In genomic region chr15:93121156-93121555, GRCm38 (mm10) we compare ENCODE assay signal across 23 mouse cellular contexts.
"Had no signal": no experiment of that assay in that cellular context is flagged by ENCODE, and none has a peak within 500 bp of the region (broad histone marks: within the 10 kb centered on the region; RNA-seq: fewer than 3 reads in every experiment).

No protein-coding gene starts in this region.

- H3K4me2 ChIP-seq: intestine, embryonic 15.5 days; limb, embryonic 12.5 days; limb, embryonic 15.5 days; liver, embryonic 11.5 days; lung, embryonic 15.5 days; midbrain, embryonic 13.5 days; neural tube, embryonic 13.5 days; stomach, embryonic 15.5 days had no signal

- H3K27me3 ChIP-seq: intestine, embryonic 15.5 days; limb, embryonic 12.5 days; limb, embryonic 15.5 days; lung, embryonic 15.5 days; megakaryocyte, embryonic 14.5 days; neural tube, embryonic 13.5 days; stomach, embryonic 15.5 days had no signal

- H3K27ac ChIP-seq: intestine, embryonic 15.5 days; limb, embryonic 12.5 days; limb, embryonic 15.5 days; liver, embryonic 14.5 days; lung, embryonic 15.5 days; midbrain, embryonic 10.5 days; midbrain, embryonic 13.5 days; neural tube, embryonic 13.5 days; stomach, embryonic 15.5 days had no signal

- H3K9ac ChIP-seq: intestine, embryonic 15.5 days; limb, embryonic 12.5 days; limb, embryonic 15.5 days; liver, embryonic 14.5 days; liver, postnatal 0 days; lung, embryonic 15.5 days; midbrain, embryonic 13.5 days; neural tube, embryonic 13.5 days; stomach, embryonic 15.5 days had no signal

- H3K4me1 ChIP-seq: intestine, embryonic 15.5 days; limb, embryonic 15.5 days; lung, embryonic 15.5 days; stomach, embryonic 15.5 days had no signal

- H3K4me3 ChIP-seq: intestine, embryonic 15.5 days; limb, embryonic 12.5 days; limb, embryonic 15.5 days; lung, embryonic 15.5 days; megakaryocyte, embryonic 14.5 days; midbrain, embryonic 10.5 days; midbrain, embryonic 13.5 days; myocyte; neural tube, embryonic 13.5 days; stomach, embryonic 15.5 days had no signal

- ATAC-seq: hindbrain, embryonic 16.5 days; intestine, embryonic 15.5 days; liver, postnatal 0 days; midbrain, embryonic 13.5 days; midbrain, embryonic 16.5 days had no signal

- DNase-seq: kidney, adult 2 months; kidney, postnatal 25 days; left cerebral cortex, postnatal 4 days; liver, postnatal 0 days; lung, postnatal 36 days; retina, postnatal 1 day; right cerebral cortex, postnatal 25 days; spleen, adult 18-20 months; thymus, postnatal 25 days had no signal

- H3K36me3 ChIP-seq: intestine, embryonic 15.5 days; limb, embryonic 12.5 days; limb, embryonic 15.5 days; lung, embryonic 15.5 days; midbrain, embryonic 10.5 days; midbrain, embryonic 13.5 days; neural tube, embryonic 13.5 days; stomach, embryonic 15.5 days had no signal

- H3K9me3 ChIP-seq: intestine, embryonic 15.5 days; limb, embryonic 12.5 days; limb, embryonic 15.5 days; lung, embryonic 15.5 days; midbrain, embryonic 10.5 days; midbrain, embryonic 13.5 days; neural tube, embryonic 13.5 days; stomach, embryonic 15.5 days had no signal
